Mouse (Mus musculus) cerebellum, adult 2 months (tissue): ENCODE results near the gene Bicra.

Experiments used
- CTCF ChIP-seq: fragments of 200-500 bp; IDR thresholded peaks from 2 replicates; pipeline ENCODE4 v1.5.1; 2011; ENCODE audit warnings: low read depth, mild to moderate bottlenecking, control low read depth, low read length, moderate library complexity, borderline replicate concordance; ENCODE audit not compliant: insufficient read depth
- POLR2A ChIP-seq: fragments of 200-500 bp; IDR thresholded peaks from 2 replicates; pipeline ENCODE4 v1.6.1; 2011; ENCODE audit warnings: low read length, control low read depth, borderline replicate concordance; ENCODE audit not compliant: insufficient read depth

- no peak for TF ChIP-seq CTCF
- TF ChIP-seq POLR2A: no peak
Measured at GRCm38 (mm10) chr7:15944311-15944710, 103.4 kb downstream of the Bicra start.
